Mouse (Mus musculus): ENCODE results near the gene Pafah2. TPM values are rescaled to one million over a fixed set of nuclear protein-coding genes. Genes with fewer than 3 reads are reported as not detected.
A peak's percentile ranks its signal among the peaks of the same experiment; 100 is the strongest.

Pafah2 gene
- polyA plus RNA-seq, 1 experiment: 16.5 TPM

DNA sequence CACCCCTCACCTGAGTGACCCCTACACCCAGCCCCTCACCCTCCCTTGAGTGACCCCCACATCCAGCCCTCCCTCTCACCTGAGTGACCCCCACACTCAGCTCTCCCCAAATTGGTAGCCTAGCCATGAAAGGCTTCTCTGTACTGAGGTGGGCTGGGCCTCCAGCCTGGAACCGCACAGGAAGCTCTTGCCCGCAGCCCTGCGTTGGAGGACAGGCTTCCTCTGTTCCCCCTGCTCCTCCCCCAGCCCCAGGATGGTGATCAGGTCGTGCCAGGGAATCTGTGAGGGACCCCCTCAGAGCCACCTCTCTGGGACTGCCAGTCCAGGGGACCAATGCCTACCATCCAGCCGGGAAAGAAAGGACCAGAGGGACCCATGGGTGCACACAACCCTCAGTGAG is 30.8 kb upstream of the Pafah2 start:
- Histone ChIP-seq H3K27ac (ENCODE audit: insufficient read depth, low read length) (no peak overlapping the region), H3K9me3 (replicated peaks; ENCODE audit: control insufficient read depth, insufficient read depth, low read length, poor library complexity, severe bottlenecking) (no peaks in the 10 kb centered on the region), H3K4me3 (ENCODE audit: low read depth, low read length) (no peak overlapping the region), H3K36me3 (ENCODE audit: control insufficient read depth, insufficient read depth, low read length, poor library complexity, severe bottlenecking) (no peaks in the 10 kb centered on the region), H3K27me3 (ENCODE audit: control insufficient read depth, insufficient read depth, low read length, poor library complexity, severe bottlenecking) (no peaks in the 10 kb centered on the region), H3K9ac (ENCODE audit: low read depth, poor library complexity, severe bottlenecking) (no peak overlapping the region), H3K4me1 (ENCODE audit: control insufficient read depth, insufficient read depth, low read length) (no peaks in the 10 kb centered on the region)
- TF ChIP-seq EP300 (IDR thresholded peaks at IDR 0.05; ENCODE audit: insufficient read depth, low read depth, low read length) (no peak), CTCF (IDR thresholded peaks at IDR 0.05; ENCODE audit: low read depth, low read length) (no peak), POLR2A (IDR thresholded peaks at IDR 0.05; ENCODE audit: insufficient read depth, low read length) (no peak)

DNA sequence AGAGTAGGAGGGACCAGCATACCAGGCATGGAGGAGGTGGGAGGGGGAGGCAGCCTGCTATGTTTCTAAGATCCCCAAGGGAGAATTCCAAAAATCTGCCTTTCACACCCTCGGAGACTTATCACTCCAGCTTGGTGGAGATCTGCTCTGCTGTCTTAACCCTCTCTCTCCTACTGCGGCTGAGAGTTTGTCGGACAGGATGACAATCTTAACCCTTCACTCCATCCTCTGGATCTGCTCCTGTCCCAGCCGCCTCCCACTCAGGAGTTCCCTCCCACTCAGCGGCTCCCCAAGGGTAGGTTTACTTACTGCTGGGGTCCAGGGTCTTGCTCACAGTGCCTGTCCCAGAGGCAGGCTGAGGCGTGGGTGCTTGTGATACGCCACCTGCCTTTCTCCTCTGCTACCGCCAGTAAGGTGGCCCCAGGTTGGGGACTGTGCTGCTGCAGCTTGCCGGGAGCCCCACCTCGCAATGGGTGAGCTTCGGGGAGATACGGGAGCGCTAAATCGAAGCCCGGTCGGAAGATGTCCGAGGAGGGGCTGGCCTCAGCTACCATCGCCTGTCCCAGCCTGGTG is 25.4 kb upstream of the Pafah2 start:
- TF ChIP-seq CTCF (IDR thresholded peaks at IDR 0.05; ENCODE audit: low read depth, low read length) (no peak), EP300 (IDR thresholded peaks at IDR 0.05; ENCODE audit: insufficient read depth, low read depth, low read length) (no peak), POLR2A (IDR thresholded peaks at IDR 0.05; ENCODE audit: insufficient read depth, low read length) (no peak)
- Histone ChIP-seq H3K9ac (ENCODE audit: low read depth, poor library complexity, severe bottlenecking) (peak overlapping the region; percentile 33), H3K27me3 (ENCODE audit: control insufficient read depth, insufficient read depth, low read length, poor library complexity, severe bottlenecking) (no peaks in the 10 kb centered on the region), H3K27ac (ENCODE audit: insufficient read depth, low read length) (no peak overlapping the region), H3K36me3 (ENCODE audit: control insufficient read depth, insufficient read depth, low read length, poor library complexity, severe bottlenecking) (no peaks in the 10 kb centered on the region), H3K4me1 (ENCODE audit: control insufficient read depth, insufficient read depth, low read length) (peaks cover 4% of the 10 kb centered on the region), H3K9me3 (replicated peaks; ENCODE audit: control insufficient read depth, insufficient read depth, low read length, poor library complexity, severe bottlenecking) (no peaks in the 10 kb centered on the region), H3K4me3 (ENCODE audit: low read depth, low read length) (peak overlapping the region; percentile 79)

DNA sequence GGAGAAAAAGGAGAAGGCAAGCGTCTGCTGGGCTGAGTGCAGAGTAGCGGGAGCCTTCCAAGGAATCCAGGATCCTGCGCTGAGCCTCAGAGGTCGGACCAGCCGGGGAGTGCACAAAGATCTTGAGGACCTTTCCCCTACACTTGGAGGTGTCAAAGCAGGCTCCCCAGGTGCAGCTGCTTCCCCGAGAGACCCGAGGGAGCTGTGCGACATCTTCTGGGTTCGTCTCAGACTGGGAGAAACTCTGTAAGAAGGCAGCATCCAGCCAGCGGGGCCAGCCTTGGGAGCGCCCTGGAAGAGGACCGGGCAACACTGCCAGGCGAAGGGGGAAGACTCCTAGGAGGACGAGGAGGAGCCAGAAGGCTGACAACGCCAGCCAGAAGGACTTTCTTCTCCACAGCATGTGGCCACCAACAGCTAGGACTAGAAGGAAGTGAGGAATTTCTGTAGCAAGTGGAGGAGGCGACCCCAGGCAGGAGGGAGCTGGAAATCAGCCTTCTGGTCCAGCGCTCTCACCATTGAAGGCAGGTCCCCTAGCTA is 24.7 kb upstream of the Pafah2 start:
- Histone ChIP-seq H3K9ac (ENCODE audit: low read depth, poor library complexity, severe bottlenecking) (peak overlapping the region; percentile 33), H3K4me1 (ENCODE audit: control insufficient read depth, insufficient read depth, low read length) (peaks cover 6% of the 10 kb centered on the region), H3K9me3 (replicated peaks; ENCODE audit: control insufficient read depth, insufficient read depth, low read length, poor library complexity, severe bottlenecking) (no peaks in the 10 kb centered on the region), H3K27ac (ENCODE audit: insufficient read depth, low read length) (no peak overlapping the region), H3K27me3 (ENCODE audit: control insufficient read depth, insufficient read depth, low read length, poor library complexity, severe bottlenecking) (no peaks in the 10 kb centered on the region), H3K4me3 (ENCODE audit: low read depth, low read length) (peak overlapping the region; percentile 79), H3K36me3 (ENCODE audit: control insufficient read depth, insufficient read depth, low read length, poor library complexity, severe bottlenecking) (no peaks in the 10 kb centered on the region)
- TF ChIP-seq EP300 (IDR thresholded peaks at IDR 0.05; ENCODE audit: insufficient read depth, low read depth, low read length) (no peak), CTCF (IDR thresholded peaks at IDR 0.05; ENCODE audit: low read depth, low read length) (no peak), POLR2A (IDR thresholded peaks at IDR 0.05; ENCODE audit: insufficient read depth, low read length) (no peak)

DNA sequence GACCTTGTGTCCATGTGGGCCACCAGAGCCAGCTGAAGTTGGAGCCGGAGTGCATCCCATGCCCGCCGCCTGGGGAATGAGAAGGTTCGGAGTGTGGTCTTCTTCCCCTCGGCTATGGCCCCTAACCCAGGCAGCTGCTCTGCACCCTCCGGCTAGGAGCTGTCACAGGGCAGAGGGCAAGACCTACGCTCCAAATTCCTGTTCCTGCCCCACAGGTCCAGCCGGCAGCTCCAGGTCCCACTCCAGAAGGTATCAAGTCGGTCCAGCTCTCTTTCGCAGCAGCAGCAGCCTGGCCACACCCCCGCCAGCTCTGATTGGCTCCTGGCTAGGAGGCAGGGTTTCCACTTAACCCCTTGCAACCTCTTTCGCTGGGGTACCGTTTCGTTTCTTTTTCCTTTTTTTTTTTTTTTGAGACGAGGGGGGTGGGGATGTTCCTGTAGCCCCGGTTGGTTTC is 23.8 kb upstream of the Pafah2 start:
- Histone ChIP-seq H3K9ac (ENCODE audit: low read depth, poor library complexity, severe bottlenecking) (peak overlapping the region; percentile 33; the same call in 1 of the 2 replicates), H3K9me3 (replicated peaks; ENCODE audit: control insufficient read depth, insufficient read depth, low read length, poor library complexity, severe bottlenecking) (no peaks in the 10 kb centered on the region), H3K27ac (ENCODE audit: insufficient read depth, low read length) (no peak overlapping the region), H3K36me3 (ENCODE audit: control insufficient read depth, insufficient read depth, low read length, poor library complexity, severe bottlenecking) (no peaks in the 10 kb centered on the region), H3K27me3 (ENCODE audit: control insufficient read depth, insufficient read depth, low read length, poor library complexity, severe bottlenecking) (no peaks in the 10 kb centered on the region), H3K4me3 (ENCODE audit: low read depth, low read length) (peak overlapping the region; percentile 79), H3K4me1 (ENCODE audit: control insufficient read depth, insufficient read depth, low read length) (peaks cover 6% of the 10 kb centered on the region)
- TF ChIP-seq EP300 (IDR thresholded peaks at IDR 0.05; ENCODE audit: insufficient read depth, low read depth, low read length): no peak
- no peak for TF ChIP-seq POLR2A (IDR thresholded peaks at IDR 0.05; ENCODE audit: insufficient read depth, low read length)
- no peak for TF ChIP-seq CTCF (IDR thresholded peaks at IDR 0.05; ENCODE audit: low read depth, low read length)

DNA sequence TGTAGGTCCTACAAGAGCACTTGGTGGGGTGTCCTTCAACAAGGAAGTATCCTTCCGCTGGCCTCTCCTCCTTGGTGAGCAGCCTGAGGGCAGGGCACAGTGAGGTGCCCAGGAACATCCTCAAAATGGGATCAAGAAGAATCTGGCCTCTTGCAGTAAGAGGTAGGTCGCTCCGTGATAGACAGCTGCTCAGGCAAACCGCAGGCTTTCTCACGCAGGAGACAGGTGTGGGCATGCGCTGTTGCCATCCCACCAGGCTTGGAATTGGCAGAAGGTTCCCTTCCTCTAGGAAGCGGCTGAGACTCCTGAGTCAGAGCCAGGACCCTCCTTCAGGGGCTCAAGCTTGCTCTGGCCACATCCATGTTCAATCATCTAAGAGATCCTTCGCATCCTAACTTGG is 22.8 kb upstream of the Pafah2 start:
- H3K27me3 ChIP-seq (ENCODE audit: control insufficient read depth, insufficient read depth, low read length, poor library complexity, severe bottlenecking): no peaks in the 10 kb centered on the region
- no peak overlapping the region for H3K27ac ChIP-seq (ENCODE audit: insufficient read depth, low read length)
- no peak overlapping the region for H3K4me3 ChIP-seq (ENCODE audit: low read depth, low read length)
- H3K36me3 ChIP-seq (ENCODE audit: control insufficient read depth, insufficient read depth, low read length, poor library complexity, severe bottlenecking): no peaks in the 10 kb centered on the region
- TF ChIP-seq POLR2A (IDR thresholded peaks at IDR 0.05; ENCODE audit: insufficient read depth, low read length): no peak
- H3K9me3 ChIP-seq (replicated peaks; ENCODE audit: control insufficient read depth, insufficient read depth, low read length, poor library complexity, severe bottlenecking): no peaks in the 10 kb centered on the region
- no peak overlapping the region for H3K9ac ChIP-seq (ENCODE audit: low read depth, poor library complexity, severe bottlenecking)
- H3K4me1 ChIP-seq (ENCODE audit: control insufficient read depth, insufficient read depth, low read length): peaks cover 6% of the 10 kb centered on the region

DNA sequence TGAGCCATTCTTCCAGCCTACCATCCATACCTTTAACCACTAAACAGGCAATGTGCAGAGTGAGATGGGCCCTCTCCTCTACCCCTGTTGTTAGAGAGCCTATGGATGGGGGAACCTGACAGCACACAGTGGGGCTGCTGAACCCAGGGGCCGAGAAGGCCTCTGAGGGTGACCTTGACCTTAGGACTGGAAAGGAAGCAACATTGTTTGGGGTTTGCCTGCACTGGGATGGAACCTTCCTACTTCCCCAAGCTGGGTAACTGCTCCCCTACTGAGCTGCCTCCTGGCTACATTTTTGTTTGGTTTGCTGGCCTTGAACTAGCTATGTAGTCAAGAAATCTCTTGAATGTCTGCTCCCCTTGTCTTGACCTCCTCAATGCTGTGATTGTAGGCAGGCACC is 21.8 kb upstream of the Pafah2 start:
- H3K9ac ChIP-seq (ENCODE audit: low read depth, poor library complexity, severe bottlenecking): no peak overlapping the region
- H3K9me3 ChIP-seq (replicated peaks; ENCODE audit: control insufficient read depth, insufficient read depth, low read length, poor library complexity, severe bottlenecking): no peaks in the 10 kb centered on the region
- peaks cover 11% of the 10 kb centered on the region for H3K4me1 ChIP-seq (ENCODE audit: control insufficient read depth, insufficient read depth, low read length)
- no peak for TF ChIP-seq POLR2A (IDR thresholded peaks at IDR 0.05; ENCODE audit: insufficient read depth, low read length)
- 0 out of 2 replicates have a peak, but pooled peaks have one; percentile 28 for TF ChIP-seq EP300 (IDR thresholded peaks at IDR 0.05; ENCODE audit: insufficient read depth, low read depth, low read length)
- H3K27ac ChIP-seq (ENCODE audit: insufficient read depth, low read length): 0 out of 2 replicates have a peak overlapping the region, but pooled peaks have one; percentile 9
- H3K27me3 ChIP-seq (ENCODE audit: control insufficient read depth, insufficient read depth, low read length, poor library complexity, severe bottlenecking): no peaks in the 10 kb centered on the region
- H3K4me3 ChIP-seq (ENCODE audit: low read depth, low read length): no peak overlapping the region
- no peaks in the 10 kb centered on the region for H3K36me3 ChIP-seq (ENCODE audit: control insufficient read depth, insufficient read depth, low read length, poor library complexity, severe bottlenecking)
